Mouse (Mus musculus): ENCODE data around the gene Ism2. TPM values are rescaled to one million over a fixed set of nuclear protein-coding genes. Genes with fewer than 3 reads are reported as not detected.
A peak's percentile ranks its signal among the peaks of the same experiment; 100 is the strongest.
"Not testable (repeated sequence)": the region's sequence is repeated elsewhere in the genome, so short reads cannot be mapped to it uniquely, and the experiment has no call there.

Gene Ism2
- polyA plus RNA-seq, 1 experiment from 2014 or later: 0.75 TPM

DNA sequence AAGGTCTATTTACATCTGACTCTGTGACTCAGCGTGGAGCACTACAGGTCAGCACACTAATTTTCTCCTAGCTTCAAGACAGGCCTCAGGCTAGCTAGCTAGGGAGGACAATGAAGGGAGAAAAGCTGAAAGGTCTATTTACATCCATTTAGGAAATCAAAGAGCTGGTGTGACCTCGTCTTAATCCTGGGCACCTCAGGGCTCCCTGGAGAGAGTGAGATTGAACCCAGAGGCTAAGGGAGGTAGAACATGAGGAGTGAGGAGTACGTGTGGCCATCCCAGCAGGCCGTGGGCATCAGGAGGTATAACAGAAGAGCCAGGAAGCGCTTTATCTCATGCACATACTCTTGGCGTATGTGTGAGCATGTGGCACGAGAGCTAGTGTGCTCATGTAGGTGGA, 15.8 kb downstream of the Ism2 start:
- H3K4me2 ChIP-seq (ENCODE audit: low read length): no peak overlapping the region
- 56% methylated on average over 7 of the region's 7 CpGs for WGBS
- H3K36me3 ChIP-seq (ENCODE audit: control insufficient read depth, insufficient read depth, low read length): no peaks in the 10 kb centered on the region
- no peak for DNase-seq
- no peaks in the 10 kb centered on the region for H3K27me3 ChIP-seq (ENCODE audit: control insufficient read depth, insufficient read depth, low read length)
- no peaks in the 10 kb centered on the region for H3K9me3 ChIP-seq (ENCODE audit: control insufficient read depth, low read length)
- no peak overlapping the region for H3K27ac ChIP-seq (replicated peaks; ENCODE audit: low read depth, low read length)
- no peaks in the 10 kb centered on the region for H3K4me1 ChIP-seq (ENCODE audit: control insufficient read depth, insufficient read depth, low read length)
- ATAC-seq (ENCODE audit: low FRiP score, low TSS enrichment): no peak
- no peak overlapping the region for H3K4me3 ChIP-seq (replicated peaks; ENCODE audit: low read depth, low read length)
- no peak overlapping the region for H3K9ac ChIP-seq (replicated peaks; ENCODE audit: low read length)

GRCm38 (mm10) chr12:87282743-87283142, 16.8 kb downstream of the Ism2 start:
- H3K36me3 ChIP-seq (ENCODE audit: control insufficient read depth, insufficient read depth, low read length): no peaks in the 10 kb centered on the region
- no peak for ATAC-seq (ENCODE audit: low FRiP score, low TSS enrichment)
- WGBS: 93% methylated on average over 4 of the region's 4 CpGs

GRCm38 (mm10) chr12:87281766-87282165, 17.7 kb downstream of the Ism2 start:
- no peak overlapping the region for H3K9ac ChIP-seq (replicated peaks; ENCODE audit: low read length)
- WGBS: 96% methylated on average over 1 of the region's 1 CpGs
- H3K36me3 ChIP-seq (ENCODE audit: control insufficient read depth, insufficient read depth, low read length): peaks cover 2% of the 10 kb centered on the region; the same call in 1 of the 2 replicates
- no peaks in the 10 kb centered on the region for H3K4me1 ChIP-seq (ENCODE audit: control insufficient read depth, insufficient read depth, low read length)
- DNase-seq (no peak), ATAC-seq (ENCODE audit: low FRiP score, low TSS enrichment) (no peak)
- H3K9me3 ChIP-seq (ENCODE audit: control insufficient read depth, low read length): no peaks in the 10 kb centered on the region
- no peak overlapping the region for H3K4me3 ChIP-seq (replicated peaks; ENCODE audit: low read depth, low read length)
- no peak overlapping the region for H3K27ac ChIP-seq (replicated peaks; ENCODE audit: low read depth, low read length)
- no peaks in the 10 kb centered on the region for H3K27me3 ChIP-seq (ENCODE audit: control insufficient read depth, insufficient read depth, low read length)
- H3K4me2 ChIP-seq (ENCODE audit: low read length): no peak overlapping the region

More at GRCm38 (mm10) chr12:87282743-87283142, 16.8 kb downstream of the Ism2 start:
- DNase-seq: no peak
- no peak overlapping the region for H3K4me2 ChIP-seq (ENCODE audit: low read length)
- H3K4me3 ChIP-seq (replicated peaks; ENCODE audit: low read depth, low read length): no peak overlapping the region
- no peaks in the 10 kb centered on the region for H3K9me3 ChIP-seq (ENCODE audit: control insufficient read depth, low read length)
- no peak overlapping the region for H3K9ac ChIP-seq (replicated peaks; ENCODE audit: low read length)
- H3K27me3 ChIP-seq (ENCODE audit: control insufficient read depth, insufficient read depth, low read length): no peaks in the 10 kb centered on the region
- no peak overlapping the region for H3K27ac ChIP-seq (replicated peaks; ENCODE audit: low read depth, low read length)
- no peaks in the 10 kb centered on the region for H3K4me1 ChIP-seq (ENCODE audit: control insufficient read depth, insufficient read depth, low read length)

DNA sequence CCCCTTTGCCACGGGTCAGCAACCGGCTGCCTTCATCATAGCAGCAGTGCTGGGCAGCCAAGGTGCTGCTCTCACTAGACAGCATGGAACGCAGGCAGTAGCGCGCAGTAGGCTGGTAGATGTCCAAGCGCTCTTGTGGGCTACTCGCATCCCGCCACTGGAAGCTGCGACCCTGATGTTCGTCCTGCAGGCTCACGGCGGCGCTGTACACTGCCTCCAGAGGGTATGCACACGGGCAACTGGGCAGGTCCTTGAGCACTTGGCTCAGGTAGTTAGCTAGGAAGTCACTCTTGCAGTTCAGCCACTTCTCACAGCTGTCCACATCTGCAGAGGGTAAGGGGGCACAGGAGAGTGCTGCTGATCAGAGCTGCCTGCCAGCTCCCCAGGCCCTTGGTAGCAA, 19.6 kb downstream of the Ism2 start:
- no peak for DNase-seq
- ATAC-seq (ENCODE audit: low FRiP score, low TSS enrichment): no peak
- H3K36me3 ChIP-seq (ENCODE audit: control insufficient read depth, insufficient read depth, low read length): peaks cover 21% of the 10 kb centered on the region
- no peak overlapping the region for H3K27ac ChIP-seq (replicated peaks; ENCODE audit: low read depth, low read length)
- no peaks in the 10 kb centered on the region for H3K9me3 ChIP-seq (ENCODE audit: control insufficient read depth, low read length)
- H3K4me1 ChIP-seq (ENCODE audit: control insufficient read depth, insufficient read depth, low read length): no peaks in the 10 kb centered on the region
- H3K9ac ChIP-seq (replicated peaks; ENCODE audit: low read length): no peak overlapping the region
- 28% methylated on average over 14 of the region's 14 CpGs for WGBS
- H3K4me3 ChIP-seq (replicated peaks; ENCODE audit: low read depth, low read length): no peak overlapping the region
- H3K4me2 ChIP-seq (ENCODE audit: low read length): no peak overlapping the region
- no peaks in the 10 kb centered on the region for H3K27me3 ChIP-seq (ENCODE audit: control insufficient read depth, insufficient read depth, low read length)

- ATAC-seq (ENCODE audit: low FRiP score, low TSS enrichment) (no peak), DNase-seq (no peak)
- WGBS: 62% methylated on average over 3 of the region's 3 CpGs
- no peaks in the 10 kb centered on the region for H3K27me3 ChIP-seq (ENCODE audit: control insufficient read depth, insufficient read depth, low read length)
- H3K36me3 ChIP-seq (ENCODE audit: control insufficient read depth, insufficient read depth, low read length): peaks cover 26% of the 10 kb centered on the region
- H3K9me3 ChIP-seq (ENCODE audit: control insufficient read depth, low read length): no peaks in the 10 kb centered on the region
- H3K4me1 ChIP-seq (ENCODE audit: control insufficient read depth, insufficient read depth, low read length): no peaks in the 10 kb centered on the region
- no peak overlapping the region for H3K27ac ChIP-seq (replicated peaks; ENCODE audit: low read depth, low read length)
- H3K4me2 ChIP-seq (ENCODE audit: low read length): no peak overlapping the region
- no peak overlapping the region for H3K4me3 ChIP-seq (replicated peaks; ENCODE audit: low read depth, low read length)
- H3K9ac ChIP-seq (replicated peaks; ENCODE audit: low read length): no peak overlapping the region
Observed at GRCm38 (mm10) chr12:87279350-87279749, 20.2 kb downstream of the Ism2 start.

DNA sequence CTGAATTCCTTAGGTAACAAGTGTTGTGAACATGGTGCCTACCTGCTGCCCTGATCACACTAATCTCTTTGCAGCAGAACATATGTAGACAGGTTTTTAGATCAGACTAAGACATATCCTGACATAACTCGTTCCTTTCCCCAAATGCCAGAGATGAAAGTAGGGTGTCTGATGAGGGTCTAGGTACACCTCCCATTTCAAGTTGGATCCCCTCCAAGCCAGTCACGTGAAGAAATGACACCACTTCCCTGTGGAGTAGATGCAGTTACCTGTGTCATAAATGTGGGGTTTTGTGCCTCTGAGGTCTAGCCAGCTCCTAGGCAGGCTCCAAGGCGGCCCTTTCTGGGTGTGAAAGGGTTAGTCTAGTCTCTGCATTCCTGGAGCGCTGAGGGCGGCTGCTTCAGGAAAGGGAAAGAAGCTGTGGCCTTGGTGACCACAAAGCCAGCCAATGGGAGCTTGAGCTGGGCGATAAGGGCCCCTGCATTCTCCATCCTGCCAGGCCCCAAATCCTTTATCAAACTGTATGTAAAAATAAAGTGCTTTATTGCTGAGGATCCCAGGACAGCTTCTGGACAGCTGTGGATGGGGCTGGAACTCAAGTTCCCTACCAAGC, 21.3 kb downstream of the Ism2 start:
- peaks cover 36% of the 10 kb centered on the region for H3K36me3 ChIP-seq (ENCODE audit: control insufficient read depth, insufficient read depth, low read length)
- H3K4me1 ChIP-seq (ENCODE audit: control insufficient read depth, insufficient read depth, low read length): no peaks in the 10 kb centered on the region
- 22% methylated on average over 6 of the region's 6 CpGs for WGBS
- ATAC-seq (ENCODE audit: low FRiP score, low TSS enrichment) (no peak), DNase-seq (peak; percentile 21)
- H3K9me3 ChIP-seq (ENCODE audit: control insufficient read depth, low read length): no peaks in the 10 kb centered on the region
- H3K27me3 ChIP-seq (ENCODE audit: control insufficient read depth, insufficient read depth, low read length): no peaks in the 10 kb centered on the region
- no peak overlapping the region for H3K9ac ChIP-seq (replicated peaks; ENCODE audit: low read length)
- no peak overlapping the region for H3K4me3 ChIP-seq (replicated peaks; ENCODE audit: low read depth, low read length)
- H3K4me2 ChIP-seq (ENCODE audit: low read length): no peak overlapping the region
- H3K27ac ChIP-seq (replicated peaks; ENCODE audit: low read depth, low read length): no peak overlapping the region

GRCm38 (mm10) chr12:87277251-87277650, 22.3 kb downstream of the Ism2 start:
- not testable (repeated sequence) for H3K4me2 ChIP-seq (ENCODE audit: low read length); H3K4me3 ChIP-seq (replicated peaks; ENCODE audit: low read depth, low read length); ATAC-seq (ENCODE audit: low FRiP score, low TSS enrichment); DNase-seq; H3K27ac ChIP-seq (replicated peaks; ENCODE audit: low read depth, low read length); H3K9ac ChIP-seq (replicated peaks; ENCODE audit: low read length); H3K4me1 ChIP-seq (ENCODE audit: control insufficient read depth, insufficient read depth, low read length); H3K9me3 ChIP-seq (ENCODE audit: control insufficient read depth, low read length); H3K27me3 ChIP-seq (ENCODE audit: control insufficient read depth, insufficient read depth, low read length)
- H3K36me3 ChIP-seq (ENCODE audit: control insufficient read depth, insufficient read depth, low read length): peaks cover 45% of the 10 kb centered on the region
- 87% methylated on average over 4 of the region's 4 CpGs for WGBS

DNA sequence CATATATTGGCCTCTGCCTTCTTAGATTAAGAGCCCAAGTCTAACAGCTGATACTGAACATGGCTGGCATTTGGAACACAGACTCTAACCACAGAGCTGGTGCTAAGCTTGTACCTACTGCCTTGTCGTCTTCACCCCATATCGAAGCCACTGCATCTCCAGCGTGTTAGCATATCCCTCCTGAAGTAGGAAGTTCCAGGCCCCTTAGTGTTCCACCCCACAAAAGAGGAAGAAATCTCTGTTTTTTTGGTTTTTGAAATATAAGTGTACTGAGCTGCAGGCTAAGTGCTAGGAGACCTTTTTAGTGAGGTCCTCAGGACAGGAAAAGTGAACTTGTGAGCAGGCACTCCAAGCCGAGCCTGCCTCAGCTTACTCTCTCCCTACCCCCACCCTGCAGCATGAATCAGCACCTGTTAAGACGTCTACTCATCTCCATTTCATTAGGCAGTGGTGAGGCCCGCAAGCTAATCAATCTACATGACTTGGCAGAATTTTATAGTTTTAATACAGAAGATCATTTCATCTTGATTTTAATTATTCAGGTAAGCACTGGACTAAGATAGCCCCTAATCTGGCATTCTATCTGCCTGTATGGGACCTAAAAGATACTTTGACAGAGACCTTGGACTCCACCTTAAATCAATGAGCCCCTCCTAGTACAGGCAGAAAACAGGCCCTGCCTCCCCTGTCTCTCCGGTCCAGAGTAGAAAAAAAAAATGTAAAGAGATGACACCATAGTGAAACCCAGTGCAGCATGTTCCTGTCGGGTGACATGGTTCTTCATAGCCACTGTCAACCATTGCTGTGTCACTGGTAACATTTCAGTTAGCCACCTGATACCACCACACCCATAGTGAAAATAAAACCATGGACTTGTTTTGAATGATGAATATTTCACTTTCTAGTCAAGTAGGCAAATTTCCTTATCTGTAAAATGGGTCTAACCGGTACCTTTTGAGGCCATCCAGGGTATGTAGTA, 24.4 kb downstream of the Ism2 start:
- H3K27ac ChIP-seq (replicated peaks; ENCODE audit: low read depth, low read length): no peak overlapping the region
- 92% methylated on average over 9 of the region's 9 CpGs for WGBS
- ATAC-seq (ENCODE audit: low FRiP score, low TSS enrichment) (no peak), DNase-seq (no peak)
- no peak overlapping the region for H3K9ac ChIP-seq (replicated peaks; ENCODE audit: low read length)
- H3K4me3 ChIP-seq (replicated peaks; ENCODE audit: low read depth, low read length): no peak overlapping the region
- H3K9me3 ChIP-seq (ENCODE audit: control insufficient read depth, low read length): no peaks in the 10 kb centered on the region
- H3K4me1 ChIP-seq (ENCODE audit: control insufficient read depth, insufficient read depth, low read length): no peaks in the 10 kb centered on the region
- no peaks in the 10 kb centered on the region for H3K27me3 ChIP-seq (ENCODE audit: control insufficient read depth, insufficient read depth, low read length)
- H3K4me2 ChIP-seq (ENCODE audit: low read length): no peak overlapping the region
- H3K36me3 ChIP-seq (ENCODE audit: control insufficient read depth, insufficient read depth, low read length): peaks cover 66% of the 10 kb centered on the region
